Mouse (Mus musculus): ENCODE data around the gene Eif2ak3. TPM values are rescaled to one million over a fixed set of nuclear protein-coding genes. Genes with fewer than 3 reads are reported as not detected.
A peak's percentile ranks its signal among the peaks of the same experiment; 100 is the strongest.
"Not testable (repeated sequence)": the region's sequence is repeated elsewhere in the genome, so short reads cannot be mapped to it uniquely, and the experiment has no call there.

Eif2ak3 gene
- polyA plus RNA-seq, 1 experiment from 2014 or later = 10.5 TPM

- Histone ChIP-seq H3K27me3 (ENCODE audit: control insufficient read depth, insufficient read depth, low read length) (no peaks in the 10 kb centered on the region), H3K4me2 (replicated peaks; ENCODE audit: low read depth, low read length) (no peak overlapping the region), H3K4me3 (ENCODE audit: low read depth, low read length) (no peak overlapping the region), H3K36me3 (ENCODE audit: control insufficient read depth, insufficient read depth, low read length) (no peaks in the 10 kb centered on the region), H3K9me3 (ENCODE audit: control insufficient read depth, low read length) (no peaks in the 10 kb centered on the region), H3K27ac (ENCODE audit: low read depth, low read length) (no peak overlapping the region), H3K9ac (ENCODE audit: low read depth, low read length) (no peak overlapping the region), H3K4me1 (replicated peaks; ENCODE audit: control insufficient read depth, insufficient read depth, low read length) (no peaks in the 10 kb centered on the region)
- ATAC-seq (ENCODE audit: low FRiP score) (no peak), DNase-seq (ENCODE audit: low spot score) (peak; percentile 83)
- 25% methylated on average over 6 of the region's 6 CpGs for WGBS
Observed at GRCm38 (mm10) chr6:70811557-70812525, 32.5 kb upstream of the Eif2ak3 start.

- no peak overlapping the region for H3K4me3 ChIP-seq (ENCODE audit: low read depth, low read length)
- no peak for DNase-seq (ENCODE audit: low spot score)
- no peak overlapping the region for H3K27ac ChIP-seq (ENCODE audit: low read depth, low read length)
- H3K36me3 ChIP-seq (ENCODE audit: control insufficient read depth, insufficient read depth, low read length) = no peaks in the 10 kb centered on the region
- H3K9ac ChIP-seq (ENCODE audit: low read depth, low read length) = no peak overlapping the region
- no peak for ATAC-seq (ENCODE audit: low FRiP score)
- no peaks in the 10 kb centered on the region for H3K27me3 ChIP-seq (ENCODE audit: control insufficient read depth, insufficient read depth, low read length)
- H3K4me1 ChIP-seq (replicated peaks; ENCODE audit: control insufficient read depth, insufficient read depth, low read length) = no peaks in the 10 kb centered on the region
- H3K9me3 ChIP-seq (ENCODE audit: control insufficient read depth, low read length) = no peaks in the 10 kb centered on the region
- WGBS = 43% methylated on average over 4 of the region's 4 CpGs
- no peak overlapping the region for H3K4me2 ChIP-seq (replicated peaks; ENCODE audit: low read depth, low read length)
Observed at GRCm38 (mm10) chr6:70812526-70812895, 31.8 kb upstream of the Eif2ak3 start.

- Histone ChIP-seq H3K9ac (ENCODE audit: low read depth, low read length) (no peak overlapping the region), H3K27ac (ENCODE audit: low read depth, low read length) (no peak overlapping the region), H3K36me3 (ENCODE audit: control insufficient read depth, insufficient read depth, low read length) (no peaks in the 10 kb centered on the region), H3K27me3 (ENCODE audit: control insufficient read depth, insufficient read depth, low read length) (no peaks in the 10 kb centered on the region), H3K9me3 (ENCODE audit: control insufficient read depth, low read length) (no peaks in the 10 kb centered on the region), H3K4me2 (replicated peaks; ENCODE audit: low read depth, low read length) (no peak overlapping the region), H3K4me3 (ENCODE audit: low read depth, low read length) (no peak overlapping the region), H3K4me1 (replicated peaks; ENCODE audit: control insufficient read depth, insufficient read depth, low read length) (no peaks in the 10 kb centered on the region)
- ATAC-seq (ENCODE audit: low FRiP score) (no peak), DNase-seq (ENCODE audit: low spot score) (no peak)
- 86% methylated on average over 18 of the region's 18 CpGs for WGBS
Observed at GRCm38 (mm10) chr6:70813921-70814628, 30.2 kb upstream of the Eif2ak3 start.

- H3K9me3 ChIP-seq (ENCODE audit: control insufficient read depth, low read length) = no peaks in the 10 kb centered on the region
- no peak overlapping the region for H3K4me2 ChIP-seq (replicated peaks; ENCODE audit: low read depth, low read length)
- H3K4me1 ChIP-seq (replicated peaks; ENCODE audit: control insufficient read depth, insufficient read depth, low read length) = no peaks in the 10 kb centered on the region
- H3K27ac ChIP-seq (ENCODE audit: low read depth, low read length) = no peak overlapping the region
- no peak for DNase-seq (ENCODE audit: low spot score)
- no peak for ATAC-seq (ENCODE audit: low FRiP score)
- WGBS = 85% methylated on average over 4 of the region's 4 CpGs
- H3K9ac ChIP-seq (ENCODE audit: low read depth, low read length) = no peak overlapping the region
- no peaks in the 10 kb centered on the region for H3K36me3 ChIP-seq (ENCODE audit: control insufficient read depth, insufficient read depth, low read length)
- no peaks in the 10 kb centered on the region for H3K27me3 ChIP-seq (ENCODE audit: control insufficient read depth, insufficient read depth, low read length)
- H3K4me3 ChIP-seq (ENCODE audit: low read depth, low read length) = no peak overlapping the region
Observed at GRCm38 (mm10) chr6:70814629-70814950, 29.7 kb upstream of the Eif2ak3 start.

- no peaks in the 10 kb centered on the region for H3K36me3 ChIP-seq (ENCODE audit: control insufficient read depth, insufficient read depth, low read length)
- ATAC-seq (ENCODE audit: low FRiP score) (no peak), DNase-seq (ENCODE audit: low spot score) (no peak)
- no peaks in the 10 kb centered on the region for H3K27me3 ChIP-seq (ENCODE audit: control insufficient read depth, insufficient read depth, low read length)
- no peaks in the 10 kb centered on the region for H3K4me1 ChIP-seq (replicated peaks; ENCODE audit: control insufficient read depth, insufficient read depth, low read length)
- no peak overlapping the region for H3K4me3 ChIP-seq (ENCODE audit: low read depth, low read length)
- no peak overlapping the region for H3K27ac ChIP-seq (ENCODE audit: low read depth, low read length)
- no peak overlapping the region for H3K4me2 ChIP-seq (replicated peaks; ENCODE audit: low read depth, low read length)
- no peaks in the 10 kb centered on the region for H3K9me3 ChIP-seq (ENCODE audit: control insufficient read depth, low read length)
- no peak overlapping the region for H3K9ac ChIP-seq (ENCODE audit: low read depth, low read length)
- 89% methylated on average over 8 of the region's 8 CpGs for WGBS
Observed at GRCm38 (mm10) chr6:70815471-70815870, 28.8 kb upstream of the Eif2ak3 start.

GRCm38 (mm10) chr6:70821566-70821965, 22.7 kb upstream of the Eif2ak3 start:
- no peak overlapping the region for H3K4me3 ChIP-seq (ENCODE audit: low read depth, low read length)
- H3K27ac ChIP-seq (ENCODE audit: low read depth, low read length) = no peak overlapping the region
- no peak for DNase-seq (ENCODE audit: low spot score)
- no peak overlapping the region for H3K9ac ChIP-seq (ENCODE audit: low read depth, low read length)
- H3K4me1 ChIP-seq (replicated peaks; ENCODE audit: control insufficient read depth, insufficient read depth, low read length) = no peaks in the 10 kb centered on the region
- no peaks in the 10 kb centered on the region for H3K9me3 ChIP-seq (ENCODE audit: control insufficient read depth, low read length)
- 80% methylated on average over 2 of the region's 2 CpGs for whole genome bisulfite sequencing
- no peaks in the 10 kb centered on the region for H3K27me3 ChIP-seq (ENCODE audit: control insufficient read depth, insufficient read depth, low read length)
- ATAC-seq (ENCODE audit: low FRiP score) = no peak
- no peak overlapping the region for H3K4me2 ChIP-seq (replicated peaks; ENCODE audit: low read depth, low read length)
- H3K36me3 ChIP-seq (ENCODE audit: control insufficient read depth, insufficient read depth, low read length) = no peaks in the 10 kb centered on the region

GRCm38 (mm10) chr6:70822386-70822910, 21.9 kb upstream of the Eif2ak3 start:
- WGBS = 66% methylated on average over 5 of the region's 5 CpGs
- Histone ChIP-seq H3K9me3 (ENCODE audit: control insufficient read depth, low read length) (no peaks in the 10 kb centered on the region), H3K9ac (ENCODE audit: low read depth, low read length) (no peak overlapping the region), H3K4me3 (ENCODE audit: low read depth, low read length) (no peak overlapping the region), H3K27ac (ENCODE audit: low read depth, low read length) (no peak overlapping the region), H3K36me3 (ENCODE audit: control insufficient read depth, insufficient read depth, low read length) (no peaks in the 10 kb centered on the region), H3K4me1 (replicated peaks; ENCODE audit: control insufficient read depth, insufficient read depth, low read length) (no peaks in the 10 kb centered on the region), H3K27me3 (ENCODE audit: control insufficient read depth, insufficient read depth, low read length) (no peaks in the 10 kb centered on the region), H3K4me2 (replicated peaks; ENCODE audit: low read depth, low read length) (no peak overlapping the region)
- DNase-seq (ENCODE audit: low spot score) = no peak
- no peak for ATAC-seq (ENCODE audit: low FRiP score)

- H3K9me3 ChIP-seq (ENCODE audit: control insufficient read depth, low read length); H3K4me2 ChIP-seq (replicated peaks; ENCODE audit: low read depth, low read length); H3K27ac ChIP-seq (ENCODE audit: low read depth, low read length); H3K27me3 ChIP-seq (ENCODE audit: control insufficient read depth, insufficient read depth, low read length); H3K4me3 ChIP-seq (ENCODE audit: low read depth, low read length); H3K4me1 ChIP-seq (replicated peaks; ENCODE audit: control insufficient read depth, insufficient read depth, low read length); DNase-seq (ENCODE audit: low spot score); H3K9ac ChIP-seq (ENCODE audit: low read depth, low read length); H3K36me3 ChIP-seq (ENCODE audit: control insufficient read depth, insufficient read depth, low read length); ATAC-seq (ENCODE audit: low FRiP score): not testable (repeated sequence)
- WGBS = 72% methylated on average over 4 of the region's 4 CpGs
Observed at GRCm38 (mm10) chr6:70823277-70823676, 21.0 kb upstream of the Eif2ak3 start.
